Mouse (Mus musculus) myocyte (in vitro differentiated cells): ENCODE data around the gene Dbf4.

Experiments
- CEBPB ChIP-seq: IDR thresholded peaks from 2 replicates; pipeline ENCODE4 v1.6.1; 2011; ENCODE audit warnings: mild to moderate bottlenecking, moderate library complexity; ENCODE audit not compliant: poor library complexity, insufficient read depth, severe bottlenecking
- E2F4 ChIP-seq: IDR thresholded peaks from one replicate; pipeline ENCODE4 v1.6.1; 2011; ENCODE audit warnings: mild to moderate bottlenecking, control low read depth, moderate library complexity; ENCODE audit not compliant: insufficient read depth
- MAX ChIP-seq: IDR thresholded peaks from one replicate; pipeline ENCODE4 v1.6.1; 2011; ENCODE audit warnings: low read depth, mild to moderate bottlenecking, control low read depth
- MYOD1 ChIP-seq, 3 experiments: IDR thresholded peaks; one replicate each; pipeline ENCODE4 v1.6.1; 2011; ENCODE audit warnings: control low read depth in 2 of 3, low read depth in 2 of 3, mild to moderate bottlenecking in 2 of 3, moderate library complexity in 1 of 3; ENCODE audit not compliant: insufficient read length in 2 of 3, control insufficient read depth in 1 of 3
- MYOG ChIP-seq, 3 experiments: IDR thresholded peaks; one replicate each; pipeline ENCODE4 v1.6.1; 2011; ENCODE audit warnings: control low read depth in 2 of 3, low read depth in 2 of 3, mild to moderate bottlenecking in 2 of 3; ENCODE audit not compliant: insufficient read length in 2 of 3, control insufficient read depth in 1 of 3, insufficient read depth in 1 of 3
- POLR2A ChIP-seq: IDR thresholded peaks from one replicate; pipeline ENCODE4 v1.6.1; 2011; ENCODE audit warnings: low read depth, mild to moderate bottlenecking, control low read depth, moderate library complexity; ENCODE audit not compliant: insufficient read length
- POLR2AphosphoS2 ChIP-seq: IDR thresholded peaks from one replicate; pipeline ENCODE4 v1.6.1; 2011; ENCODE audit warnings: low read depth, control low read depth; ENCODE audit not compliant: insufficient read length
- REST ChIP-seq: IDR thresholded peaks from one replicate; pipeline ENCODE4 v1.6.1; 2011; ENCODE audit warnings: mild to moderate bottlenecking, control low read depth, moderate library complexity; ENCODE audit not compliant: insufficient read depth, insufficient read length
- SRF ChIP-seq: IDR thresholded peaks from one replicate; pipeline ENCODE4 v1.6.1; 2011; ENCODE audit warnings: low read depth; ENCODE audit not compliant: control insufficient read depth, insufficient read length
- TCF12 ChIP-seq: IDR thresholded peaks from one replicate; pipeline ENCODE4 v1.6.1; 2011; ENCODE audit warnings: mild to moderate bottlenecking, control low read depth; ENCODE audit not compliant: poor library complexity, insufficient read depth, severe bottlenecking
- TCF3 ChIP-seq: IDR thresholded peaks from one replicate; pipeline ENCODE4 v1.6.1; 2011; ENCODE audit warnings: low read depth, control low read depth; ENCODE audit not compliant: insufficient read length
- USF1 ChIP-seq: IDR thresholded peaks from one replicate; pipeline ENCODE4 v1.6.1; 2011; ENCODE audit warnings: low read depth, mild to moderate bottlenecking, control low read depth, moderate library complexity

DNA sequence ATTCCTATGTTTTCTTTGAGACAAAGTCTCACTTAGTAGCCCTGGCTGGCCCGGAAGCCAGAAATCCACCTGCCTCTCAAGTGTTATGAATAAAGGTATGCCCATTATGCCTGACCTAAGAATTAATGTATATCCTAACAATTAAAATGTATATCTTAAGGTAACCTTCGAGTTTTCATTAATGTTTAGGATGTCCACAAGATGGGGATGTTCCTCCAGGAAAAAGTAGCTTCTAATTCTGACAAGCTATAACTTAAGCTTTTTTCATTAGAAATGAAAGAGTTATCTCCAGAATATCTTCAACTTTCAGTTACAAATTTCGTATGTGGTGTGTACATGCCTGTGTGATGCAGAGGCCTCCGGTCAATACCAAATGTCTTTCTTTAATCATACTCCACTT is 13.8 kb downstream of the Dbf4 start:
- TF ChIP-seq SRF (no peak), E2F4 (no peak), TCF12 (no peak), POLR2A (no peak), MAX (no peak), POLR2AphosphoS2 (no peak), USF1 (no peak), CEBPB (no peak), MYOG (IDR thresholded peaks at IDR 0.05; ENCODE audit: control insufficient read depth in 1 of 3, insufficient read depth in 1 of 3, insufficient read length in 2 of 3, low read depth in 2 of 3) (no peak), TCF3 (no peak), REST (no peak), MYOD1 (IDR thresholded peaks at IDR 0.05; ENCODE audit: control insufficient read depth in 1 of 3, insufficient read length in 2 of 3, low read depth in 2 of 3) (no peak)
